Mouse (Mus musculus): ENCODE results near the gene Pfkfb1. TPM values are rescaled to one million over a fixed set of nuclear protein-coding genes. Genes with fewer than 3 reads are reported as not detected.

Pfkfb1 gene
- polyA plus RNA-seq, 1 experiment from 2014 or later, result 11.6 TPM

GRCm38 (mm10) chrX:150656908-150657796, 69.1 kb downstream of the Pfkfb1 start, which contains the start of gene Tro:
Tro (minus strand) TSS chrX:150657583.
- Histone ChIP-seq H3K4me3 (ENCODE audit: low read depth, low read length) (peak within 1 kb of the TSS; percentile 24), H3K9ac (ENCODE audit: low read depth, low read length) (no peak within 1 kb of the TSS), H3K4me2 (ENCODE audit: low read depth, low read length) (peak within 1 kb of the TSS; percentile 37; the same call in 1 of the 2 replicates), H3K36me3 (ENCODE audit: control insufficient read depth, insufficient read depth) (no peaks in the 10 kb centered on the region), H3K27me3 (ENCODE audit: control insufficient read depth, insufficient read depth, low read depth, low read length) (peaks cover 23% of the 10 kb centered on the region), H3K9me3 (replicated peaks; ENCODE audit: control insufficient read depth, low read length) (no peaks in the 10 kb centered on the region), H3K27ac (ENCODE audit: low read length) (no peak within 1 kb of the TSS), H3K4me1 (ENCODE audit: control insufficient read depth, low read depth, low read length) (no peaks in the 10 kb centered on the region)
- 22% methylated on average over 37 of the region's 37 CpGs for WGBS (ENCODE audit: insufficient replicate concordance)
- no peak for ATAC-seq (ENCODE audit: low read depth)

GRCm38 (mm10) chrX:150657797-150658118, 69.7 kb downstream of the Pfkfb1 start:
- H3K4me2 ChIP-seq (ENCODE audit: low read depth, low read length), result no peak overlapping the region
- no peak overlapping the region for H3K27ac ChIP-seq (ENCODE audit: low read length)
- H3K4me3 ChIP-seq (ENCODE audit: low read depth, low read length), result no peak overlapping the region
- H3K27me3 ChIP-seq (ENCODE audit: control insufficient read depth, insufficient read depth, low read depth, low read length), result peaks cover 23% of the 10 kb centered on the region
- no peak for ATAC-seq (ENCODE audit: low read depth)
- WGBS (ENCODE audit: insufficient replicate concordance), result 79% methylated on average over 3 of the region's 3 CpGs
- no peaks in the 10 kb centered on the region for H3K36me3 ChIP-seq (ENCODE audit: control insufficient read depth, insufficient read depth)
- no peaks in the 10 kb centered on the region for H3K9me3 ChIP-seq (replicated peaks; ENCODE audit: control insufficient read depth, low read length)
- no peaks in the 10 kb centered on the region for H3K4me1 ChIP-seq (ENCODE audit: control insufficient read depth, low read depth, low read length)
- no peak overlapping the region for H3K9ac ChIP-seq (ENCODE audit: low read depth, low read length)

GRCm38 (mm10) chrX:150662809-150663208, 74.8 kb downstream of the Pfkfb1 start:
- Histone ChIP-seq H3K9me3 (replicated peaks; ENCODE audit: control insufficient read depth, low read length) (no peaks in the 10 kb centered on the region), H3K4me1 (ENCODE audit: control insufficient read depth, low read depth, low read length) (no peaks in the 10 kb centered on the region), H3K9ac (ENCODE audit: low read depth, low read length) (no peak overlapping the region), H3K36me3 (ENCODE audit: control insufficient read depth, insufficient read depth) (no peaks in the 10 kb centered on the region), H3K27me3 (ENCODE audit: control insufficient read depth, insufficient read depth, low read depth, low read length) (peaks cover 7% of the 10 kb centered on the region), H3K4me3 (ENCODE audit: low read depth, low read length) (no peak overlapping the region), H3K4me2 (ENCODE audit: low read depth, low read length) (no peak overlapping the region), H3K27ac (ENCODE audit: low read length) (no peak overlapping the region)
- ATAC-seq (ENCODE audit: low read depth), result no peak
- 28% methylated on average over 4 of the region's 4 CpGs for WGBS (ENCODE audit: insufficient replicate concordance)

GRCm38 (mm10) chrX:150677505-150677904, 89.5 kb downstream of the Pfkfb1 start:
- Histone ChIP-seq H3K27ac (ENCODE audit: low read length) (no peak overlapping the region), H3K4me3 (ENCODE audit: low read depth, low read length) (no peak overlapping the region), H3K9me3 (replicated peaks; ENCODE audit: control insufficient read depth, low read length) (no peaks in the 10 kb centered on the region), H3K4me1 (ENCODE audit: control insufficient read depth, low read depth, low read length) (no peaks in the 10 kb centered on the region), H3K4me2 (ENCODE audit: low read depth, low read length) (no peak overlapping the region), H3K36me3 (ENCODE audit: control insufficient read depth, insufficient read depth) (no peaks in the 10 kb centered on the region), H3K27me3 (ENCODE audit: control insufficient read depth, insufficient read depth, low read depth, low read length) (no peaks in the 10 kb centered on the region), H3K9ac (ENCODE audit: low read depth, low read length) (no peak overlapping the region)
- 30% methylated on average over 1 of the region's 1 CpGs for WGBS (ENCODE audit: insufficient replicate concordance)
- no peak for ATAC-seq (ENCODE audit: low read depth)

Small RNA genes lying within 50 kb of the gene (microRNA-seq; reads per million reads assigned to microRNA genes)
- not detected for gene Mir3620

Other genes with a start within 250 kb of the Pfkfb1 start
- gene Tmem29, start 129.1 kb upstream of the Pfkfb1 start, polyA plus RNA-seq (2015; fragmentation: Nextera tagmentation; extraction: Ambion mirVana), result 10.8 and 11.3 TPM in 2 replicates
- gene Alas2, start 40.9 kb upstream of the Pfkfb1 start, polyA plus RNA-seq (2015; fragmentation: Nextera tagmentation; extraction: Ambion mirVana), result 1,397 and 1,519 TPM in 2 replicates
- 9.8 and 10.8 TPM in 2 replicates for gene Apex2, start 1.6 kb downstream of the Pfkfb1 start, polyA plus RNA-seq (2015; fragmentation: Nextera tagmentation; extraction: Ambion mirVana)
- gene Tro, start 69.4 kb downstream of the Pfkfb1 start, polyA plus RNA-seq (2015; fragmentation: Nextera tagmentation; extraction: Ambion mirVana), result 0.81 and 0.91 TPM in 2 replicates
- gene Maged2, start 226.1 kb downstream of the Pfkfb1 start, polyA plus RNA-seq (2015; fragmentation: Nextera tagmentation; extraction: Ambion mirVana), result 56.9 and 61.6 TPM in 2 replicates